Mouse (Mus musculus): ENCODE results near the gene Gm9970. TPM values are rescaled to one million over a fixed set of nuclear protein-coding genes. Genes with fewer than 3 reads are reported as not detected.
A peak's percentile ranks its signal among the peaks of the same experiment; 100 is the strongest.

The Gm9970 gene
- total and polyA plus RNA-seq, 3 experiments: 0.24 TPM; not detected in 2

- H3K36me3 ChIP-seq (ENCODE audit: control insufficient read depth in 1 of 2, insufficient read depth in 2 of 2, low read length in 2 of 2): peaks cover 0 to 10% of the 10 kb centered on the region in 2 experiments; a peak in 2 of 4 replicates
- H3K9me3 ChIP-seq (replicated peaks; ENCODE audit: insufficient read depth, low read length): no peaks in the 10 kb centered on the region
- peak in 2 of 3 experiments; percentile 8 to 15; a peak in 1 of 6 replicates for TF ChIP-seq CTCF (IDR thresholded peaks at IDR 0.05 in 2 of 3, conservative IDR thresholded peaks at IDR 0.05 in 1 of 3; ENCODE audit: control insufficient read depth in 1 of 3, insufficient read depth in 1 of 3, low read depth in 2 of 3, low read length in 3 of 3, poor library complexity in 1 of 3, severe bottlenecking in 1 of 3)
- TF ChIP-seq MEF2A (IDR thresholded peaks at IDR 0.05; ENCODE audit: extremely low read depth, insufficient replicate concordance, low read depth, low read length, poor library complexity, severe bottlenecking): no peak
- TF ChIP-seq ZNF384 (IDR thresholded peaks at IDR 0.05; ENCODE audit: low read depth, low read length): no peak
- no peak for DNase-seq (ENCODE audit: low read depth, low spot score)
- H3K79me2 ChIP-seq (ENCODE audit: control insufficient read depth, insufficient read depth, low read length, poor library complexity): no peaks in the 10 kb centered on the region
- no peaks in the 10 kb centered on the region for H3K27me3 ChIP-seq (ENCODE audit: control insufficient read depth in 1 of 2, insufficient read depth in 2 of 2, low read length in 2 of 2)
- H3K9ac ChIP-seq (ENCODE audit: control insufficient read depth, low read depth, low read length, poor library complexity, severe bottlenecking): no peak overlapping the region
- no peak overlapping the region for H3K4me3 ChIP-seq (ENCODE audit: control insufficient read depth in 1 of 2, insufficient read depth in 1 of 2, low read depth in 2 of 2, low read length in 2 of 2)
- no peaks in the 10 kb centered on the region for H3K4me1 ChIP-seq (ENCODE audit: control insufficient read depth in 1 of 2, insufficient read depth in 2 of 2, low read length in 2 of 2)
- no peak overlapping the region for H3K27ac ChIP-seq (ENCODE audit: control insufficient read depth, low read depth, low read length)
These were observed 11.9 kb upstream of the Gm9970 start for GRCm38 (mm10) chr5:31252795-31253545.

DNA sequence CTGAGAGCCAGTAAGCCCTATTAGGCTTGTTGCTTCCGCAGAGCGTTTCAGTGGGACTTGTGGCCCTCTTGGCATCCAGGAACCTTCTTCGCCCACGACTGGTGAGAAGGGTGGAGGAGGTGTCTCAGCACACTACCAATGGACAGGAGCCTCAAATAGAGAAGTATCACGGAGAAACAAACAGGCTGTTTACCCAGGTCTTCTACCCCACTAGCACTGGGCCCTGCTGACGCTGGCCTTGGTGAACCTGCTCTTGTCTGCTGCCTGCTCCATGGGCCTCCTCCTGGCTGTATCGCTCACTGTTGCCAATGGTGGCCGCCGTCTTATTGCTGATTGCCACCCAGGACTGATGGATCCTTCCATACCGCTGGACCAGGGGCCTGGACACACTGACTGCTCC lies 11.1 kb upstream of the Gm9970 start:
- H3K36me3 ChIP-seq (ENCODE audit: control insufficient read depth in 1 of 2, insufficient read depth in 2 of 2, low read length in 2 of 2): peaks cover 0 to 15% of the 10 kb centered on the region in 2 experiments; a peak in 2 of 4 replicates

GRCm38 (mm10) chr5:31251541-31252101 lies 10.6 kb upstream of the Gm9970 start, which contains the start of gene Krtcap3:
Krtcap3 (plus strand) TSS chr5:31251691.
- no peaks in the 10 kb centered on the region for H3K79me2 ChIP-seq (ENCODE audit: control insufficient read depth, insufficient read depth, low read length, poor library complexity)
- H3K9me3 ChIP-seq (replicated peaks; ENCODE audit: insufficient read depth, low read length): no peaks in the 10 kb centered on the region
- no peak within 1 kb of the TSS for H3K4me3 ChIP-seq (ENCODE audit: control insufficient read depth in 1 of 2, insufficient read depth in 1 of 2, low read depth in 2 of 2, low read length in 2 of 2)
- DNase-seq (ENCODE audit: low read depth, low spot score): no peak
- no peak within 1 kb of the TSS for H3K27ac ChIP-seq (ENCODE audit: control insufficient read depth, low read depth, low read length)
- no peaks in the 10 kb centered on the region for H3K4me1 ChIP-seq (ENCODE audit: control insufficient read depth in 1 of 2, insufficient read depth in 2 of 2, low read length in 2 of 2)
- H3K27me3 ChIP-seq (ENCODE audit: control insufficient read depth in 1 of 2, insufficient read depth in 2 of 2, low read length in 2 of 2): no peaks in the 10 kb centered on the region
- no peak within 1 kb of the TSS for H3K9ac ChIP-seq (ENCODE audit: control insufficient read depth, low read depth, low read length, poor library complexity, severe bottlenecking)
- peaks cover 0 to 15% of the 10 kb centered on the region in 2 experiments; a peak in 2 of 4 replicates for H3K36me3 ChIP-seq (ENCODE audit: control insufficient read depth in 1 of 2, insufficient read depth in 2 of 2, low read length in 2 of 2)
- TF ChIP-seq POLR2AphosphoS5 (IDR thresholded peaks at IDR 0.05; ENCODE audit: borderline replicate concordance, low read depth, low read length) (no peak), MAZ (IDR thresholded peaks at IDR 0.05; ENCODE audit: low read depth, low read length) (no peak), RCOR1 (IDR thresholded peaks at IDR 0.05; ENCODE audit: low read depth, low read length) (no peak), GABPA (IDR thresholded peaks at IDR 0.05; ENCODE audit: low read depth, low read length) (no peak), HCFC1 (IDR thresholded peaks at IDR 0.05; ENCODE audit: low read depth, low read length) (no peak), ELF1 (IDR thresholded peaks at IDR 0.05; ENCODE audit: low read depth, low read length) (no peak), POLR2AphosphoS2 (IDR thresholded peaks at IDR 0.05; ENCODE audit: low read length) (no peak; the same call in 1 of the 2 replicates), MXI1 (IDR thresholded peaks at IDR 0.05; ENCODE audit: low read depth, low read length) (no peak), TCF12 (IDR thresholded peaks at IDR 0.05; ENCODE audit: low read depth, low read length) (no peak), UBTF (IDR thresholded peaks at IDR 0.05; ENCODE audit: borderline replicate concordance, insufficient read depth, low read depth, low read length) (no peak), MYC (IDR thresholded peaks at IDR 0.05; ENCODE audit: low read depth, low read length) (no peak), E2F4 (IDR thresholded peaks at IDR 0.05; ENCODE audit: borderline replicate concordance, low read depth, low read length) (no peak), NRF1 (IDR thresholded peaks at IDR 0.05; ENCODE audit: insufficient read depth, low read depth, low read length, poor library complexity, severe bottlenecking) (no peak), ZC3H11A (IDR thresholded peaks at IDR 0.05; ENCODE audit: low read depth, low read length) (no peak), JUND (IDR thresholded peaks at IDR 0.05; ENCODE audit: low read depth, low read length) (no peak)

More for the DNA sequence above, 11.1 kb upstream of the Gm9970 start:
- H3K27ac ChIP-seq (ENCODE audit: control insufficient read depth, low read depth, low read length): no peak overlapping the region
- no peak overlapping the region for H3K9ac ChIP-seq (ENCODE audit: control insufficient read depth, low read depth, low read length, poor library complexity, severe bottlenecking)
- no peaks in the 10 kb centered on the region for H3K27me3 ChIP-seq (ENCODE audit: control insufficient read depth in 1 of 2, insufficient read depth in 2 of 2, low read length in 2 of 2)
- H3K79me2 ChIP-seq (ENCODE audit: control insufficient read depth, insufficient read depth, low read length, poor library complexity): no peaks in the 10 kb centered on the region
- no peak for TF ChIP-seq MAZ (IDR thresholded peaks at IDR 0.05; ENCODE audit: low read depth, low read length)
- no peak for TF ChIP-seq CHD2 (IDR thresholded peaks at IDR 0.05; ENCODE audit: low read length)
- TF ChIP-seq ZMIZ1 (IDR thresholded peaks at IDR 0.05; ENCODE audit: low read depth, low read length): no peak
- no peak for TF ChIP-seq ZC3H11A (IDR thresholded peaks at IDR 0.05; ENCODE audit: low read depth, low read length)
- TF ChIP-seq SIN3A (IDR thresholded peaks at IDR 0.05; ENCODE audit: low read length): no peak
- TF ChIP-seq NELFE (IDR thresholded peaks at IDR 0.05; ENCODE audit: low read depth, low read length): no peak
- TF ChIP-seq GABPA (IDR thresholded peaks at IDR 0.05; ENCODE audit: low read depth, low read length): no peak
- TF ChIP-seq EP300 (IDR thresholded peaks at IDR 0.05; ENCODE audit: low read depth in 1 of 2, low read length in 2 of 2): no peak
- no peak for TF ChIP-seq MAFK (IDR thresholded peaks at IDR 0.05; ENCODE audit: borderline replicate concordance, low read depth, low read length)
- no peak for TF ChIP-seq HCFC1 (IDR thresholded peaks at IDR 0.05; ENCODE audit: low read depth, low read length)
- no peak for TF ChIP-seq ELF1 (IDR thresholded peaks at IDR 0.05; ENCODE audit: low read depth, low read length)
- TF ChIP-seq JUND (IDR thresholded peaks at IDR 0.05; ENCODE audit: low read depth, low read length): no peak
- no peak for TF ChIP-seq CTCF (IDR thresholded peaks at IDR 0.05 in 2 of 3, conservative IDR thresholded peaks at IDR 0.05 in 1 of 3; ENCODE audit: control insufficient read depth in 1 of 3, insufficient read depth in 1 of 3, low read depth in 2 of 3, low read length in 3 of 3, poor library complexity in 1 of 3, severe bottlenecking in 1 of 3)
- no peaks in the 10 kb centered on the region for H3K4me1 ChIP-seq (ENCODE audit: control insufficient read depth in 1 of 2, insufficient read depth in 2 of 2, low read length in 2 of 2)
- H3K9me3 ChIP-seq (replicated peaks; ENCODE audit: insufficient read depth, low read length): no peaks in the 10 kb centered on the region
- no peak for DNase-seq (ENCODE audit: low read depth, low spot score)
- no peak overlapping the region for H3K4me3 ChIP-seq (ENCODE audit: control insufficient read depth in 1 of 2, insufficient read depth in 1 of 2, low read depth in 2 of 2, low read length in 2 of 2)
